Mouse (Mus musculus): ENCODE data around the gene Ube2g1. TPM values are rescaled to one million over a fixed set of nuclear protein-coding genes. Genes with fewer than 3 reads are reported as not detected.
A peak's percentile ranks its signal among the peaks of the same experiment; 100 is the strongest.

Gene Ube2g1
- polyA plus RNA-seq, 1 experiment from 2014 or later: 69.8 TPM

GRCm38 (mm10) chr11:72671294-72671988 lies 64.4 kb downstream of the Ube2g1 start:
- Histone ChIP-seq H3K9me3 (replicated peaks) (no peaks in the 10 kb centered on the region), H3K4me1 (no peaks in the 10 kb centered on the region), H3K9ac (no peak overlapping the region), H3K27ac (no peak overlapping the region), H3K27me3 (no peaks in the 10 kb centered on the region), H3K4me2 (no peak overlapping the region), H3K36me3 (0 out of 2 replicates have a peak, but pooled peaks cover 10% of the 10 kb centered on the region), H3K4me3 (replicated peaks) (no peak overlapping the region)
- WGBS: 84% methylated on average over 6 of the region's 6 CpGs
- no peak for ATAC-seq (replicated peaks; ENCODE audit: low FRiP score)

- Histone ChIP-seq H3K4me1 (no peaks in the 10 kb centered on the region), H3K27me3 (no peaks in the 10 kb centered on the region), H3K9me3 (replicated peaks) (no peaks in the 10 kb centered on the region), H3K9ac (no peak overlapping the region), H3K4me3 (replicated peaks) (no peak overlapping the region), H3K36me3 (0 out of 2 replicates have a peak, but pooled peaks cover 8% of the 10 kb centered on the region), H3K4me2 (no peak overlapping the region), H3K27ac (no peak overlapping the region)
- ATAC-seq (replicated peaks; ENCODE audit: low FRiP score): no peak
- 80% methylated on average over 1 of the region's 1 CpGs for WGBS
These were observed 65.4 kb downstream of the Ube2g1 start for GRCm38 (mm10) chr11:72672438-72672837.

GRCm38 (mm10) chr11:72675280-72675679 lies 68.2 kb downstream of the Ube2g1 start:
- Histone ChIP-seq H3K9me3 (replicated peaks) (no peaks in the 10 kb centered on the region), H3K4me3 (replicated peaks) (no peak overlapping the region), H3K36me3 (peaks cover 9% of the 10 kb centered on the region; the same call in 1 of the 2 replicates), H3K4me1 (no peaks in the 10 kb centered on the region), H3K9ac (no peak overlapping the region), H3K27me3 (no peaks in the 10 kb centered on the region), H3K27ac (no peak overlapping the region), H3K4me2 (no peak overlapping the region)
- no peak for ATAC-seq (replicated peaks; ENCODE audit: low FRiP score)
- 91% methylated on average over 2 of the region's 2 CpGs for WGBS

- no peak for ATAC-seq (replicated peaks; ENCODE audit: low FRiP score)
- H3K4me2 ChIP-seq: no peak overlapping the region
- no peak overlapping the region for H3K27ac ChIP-seq
- H3K4me3 ChIP-seq (replicated peaks): no peak overlapping the region
- no peak overlapping the region for H3K9ac ChIP-seq
- H3K4me1 ChIP-seq: no peaks in the 10 kb centered on the region
- peaks cover 21% of the 10 kb centered on the region for H3K36me3 ChIP-seq
- H3K27me3 ChIP-seq: no peaks in the 10 kb centered on the region
- H3K9me3 ChIP-seq (replicated peaks): no peaks in the 10 kb centered on the region
These were observed 73.6 kb downstream of the Ube2g1 start for GRCm38 (mm10) chr11:72680726-72681125.

- Histone ChIP-seq H3K4me2 (no peak overlapping the region), H3K9me3 (replicated peaks) (no peaks in the 10 kb centered on the region), H3K36me3 (peaks cover 21% of the 10 kb centered on the region), H3K27me3 (no peaks in the 10 kb centered on the region), H3K27ac (no peak overlapping the region), H3K4me3 (replicated peaks) (no peak overlapping the region), H3K9ac (no peak overlapping the region), H3K4me1 (peaks cover 4% of the 10 kb centered on the region; the same call in 1 of the 2 replicates)
- WGBS: 94% methylated on average over 2 of the region's 2 CpGs
- no peak for ATAC-seq (replicated peaks; ENCODE audit: low FRiP score)
These were observed 76.3 kb downstream of the Ube2g1 start for GRCm38 (mm10) chr11:72683402-72683801.

GRCm38 (mm10) chr11:72686697-72687096 lies 79.6 kb downstream of the Ube2g1 start:
- Histone ChIP-seq H3K9me3 (replicated peaks) (no peaks in the 10 kb centered on the region), H3K4me1 (peaks cover 26% of the 10 kb centered on the region), H3K4me3 (replicated peaks) (no peak overlapping the region), H3K36me3 (peaks cover 9% of the 10 kb centered on the region; the same call in 1 of the 2 replicates), H3K27ac (no peak overlapping the region), H3K4me2 (no peak overlapping the region), H3K27me3 (no peaks in the 10 kb centered on the region), H3K9ac (no peak overlapping the region)
- no peak for ATAC-seq (replicated peaks; ENCODE audit: low FRiP score)

- Histone ChIP-seq H3K4me3 (replicated peaks) (no peak overlapping the region), H3K4me2 (no peak overlapping the region), H3K9me3 (replicated peaks) (no peaks in the 10 kb centered on the region), H3K4me1 (peaks cover 36% of the 10 kb centered on the region), H3K27me3 (no peaks in the 10 kb centered on the region), H3K9ac (no peak overlapping the region), H3K36me3 (peaks cover 9% of the 10 kb centered on the region; the same call in 1 of the 2 replicates), H3K27ac (0 out of 2 replicates have a peak overlapping the region, but pooled peaks have one; percentile 32)
- 13% methylated on average over 5 of the region's 5 CpGs for WGBS
- peak; percentile 44; the same call in 1 of the 2 replicates for ATAC-seq (replicated peaks; ENCODE audit: low FRiP score)
These were observed 81.2 kb downstream of the Ube2g1 start for GRCm38 (mm10) chr11:72688242-72688641.

- Histone ChIP-seq H3K9me3 (replicated peaks) (no peaks in the 10 kb centered on the region), H3K4me2 (peak overlapping the region; percentile 81), H3K27ac (peak overlapping the region; percentile 88; the same call in 1 of the 2 replicates), H3K36me3 (0 out of 2 replicates have a peak, but pooled peaks cover 7% of the 10 kb centered on the region), H3K4me1 (peaks cover 39% of the 10 kb centered on the region), H3K4me3 (replicated peaks) (peak overlapping the region; percentile 69), H3K9ac (peak overlapping the region; percentile 76), H3K27me3 (no peaks in the 10 kb centered on the region)
- ATAC-seq (replicated peaks; ENCODE audit: low FRiP score): no peak
- 70% methylated on average over 3 of the region's 3 CpGs for WGBS
These were observed 82.0 kb downstream of the Ube2g1 start for GRCm38 (mm10) chr11:72689115-72689514.

GRCm38 (mm10) chr11:72689551-72690510 lies 82.7 kb downstream of the Ube2g1 start, which contains the start of gene Ankfy1:
TSS of gene Ankfy1 (plus strand) at chr11:72690006.
- peak within 1 kb of the TSS; percentile 81 for H3K4me2 ChIP-seq
- peak within 1 kb of the TSS; percentile 69 for H3K4me3 ChIP-seq (replicated peaks)
- peak within 1 kb of the TSS; percentile 88 for H3K27ac ChIP-seq
- H3K4me1 ChIP-seq: peaks cover 39% of the 10 kb centered on the region
- H3K9me3 ChIP-seq (replicated peaks): no peaks in the 10 kb centered on the region
- no peaks in the 10 kb centered on the region for H3K27me3 ChIP-seq
- peak within 1 kb of the TSS; percentile 76 for H3K9ac ChIP-seq
- WGBS: under 1% methylated on average over 56 of the region's 56 CpGs
- ATAC-seq (replicated peaks; ENCODE audit: low FRiP score): peak; percentile 96
- 0 out of 2 replicates have a peak, but pooled peaks cover 7% of the 10 kb centered on the region for H3K36me3 ChIP-seq

- Histone ChIP-seq H3K36me3 (peaks cover 3% of the 10 kb centered on the region), H3K9ac (no peak overlapping the region), H3K9me3 (replicated peaks) (no peaks in the 10 kb centered on the region), H3K27ac (0 out of 2 replicates have a peak overlapping the region, but pooled peaks have one; percentile 6), H3K4me3 (replicated peaks) (no peak overlapping the region), H3K4me1 (peaks cover 39% of the 10 kb centered on the region), H3K4me2 (no peak overlapping the region; the same call in 1 of the 2 replicates), H3K27me3 (no peaks in the 10 kb centered on the region)
- WGBS: 84% methylated on average over 4 of the region's 4 CpGs
- no peak for ATAC-seq (replicated peaks; ENCODE audit: low FRiP score)
These were observed 85.3 kb downstream of the Ube2g1 start for GRCm38 (mm10) chr11:72692353-72692752.

GRCm38 (mm10) chr11:72695025-72695424 lies 87.9 kb downstream of the Ube2g1 start:
- Histone ChIP-seq H3K27ac (no peak overlapping the region), H3K4me1 (peaks cover 27% of the 10 kb centered on the region), H3K9me3 (replicated peaks) (no peaks in the 10 kb centered on the region), H3K4me2 (no peak overlapping the region), H3K36me3 (peaks cover 11% of the 10 kb centered on the region), H3K27me3 (no peaks in the 10 kb centered on the region), H3K9ac (no peak overlapping the region), H3K4me3 (replicated peaks) (no peak overlapping the region)
- ATAC-seq (replicated peaks; ENCODE audit: low FRiP score): no peak
- 88% methylated on average over 3 of the region's 3 CpGs for WGBS

Measured in kidney, embryonic 15.5 days (tissue).